Mouse (Mus musculus): ENCODE results near the gene Reep6.

GRCm38 (mm10) chr10:80382641-80383365, 53.0 kb downstream of the Reep6 start:
- TF ChIP-seq CTCF (IDR thresholded peaks at IDR 0.05; ENCODE audit: borderline replicate concordance, insufficient read depth, low read length), result no peak
- no peak for TF ChIP-seq POLR2A (IDR thresholded peaks at IDR 0.05; ENCODE audit: low read depth, low read length)

Measured in embryonic fibroblast, embryonic 13.5 days (primary cell).